Mouse (Mus musculus) urinary bladder, postnatal 4 days (tissue): ENCODE data around the gene Plxdc2.

ENCODE experiments used
- DNase-seq, 2 experiments: peaks; one replicate each; pipeline ENCODE4 v3.0.0; 2021 to 2022; ENCODE audit warnings: low spot score in 2 of 2

Plxdc2 gene

GRCm38 (mm10) chr2:16356106-16356818 lies at the start of gene Plxdc2:
Plxdc2 (plus strand) TSS chr2:16356304.
- DNase-seq, result peak; percentile 63 to 71

DNA sequence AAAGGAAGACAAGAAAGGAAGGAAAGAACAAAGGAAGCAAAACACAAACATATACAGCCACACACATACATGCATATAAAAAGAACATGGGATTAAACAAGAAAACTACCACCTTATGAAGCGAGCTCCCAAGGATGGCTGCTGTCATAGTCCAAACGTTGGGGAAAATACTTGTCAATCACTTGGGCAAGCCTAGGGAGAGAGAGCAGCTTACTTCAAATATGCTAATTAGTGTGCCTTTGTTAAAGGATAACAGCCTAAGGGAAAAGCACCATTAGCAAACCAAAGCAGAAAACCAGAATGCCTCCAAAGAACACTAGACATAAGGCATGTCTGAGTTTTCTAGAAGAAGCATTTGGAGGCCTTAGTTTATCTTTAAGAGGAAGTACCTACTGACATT lies 45.7 kb upstream of the Plxdc2 start:
- DNase-seq, result no peak

GRCm38 (mm10) chr2:16312400-16313070 lies 43.6 kb upstream of the Plxdc2 start:
- no peak for DNase-seq

DNA sequence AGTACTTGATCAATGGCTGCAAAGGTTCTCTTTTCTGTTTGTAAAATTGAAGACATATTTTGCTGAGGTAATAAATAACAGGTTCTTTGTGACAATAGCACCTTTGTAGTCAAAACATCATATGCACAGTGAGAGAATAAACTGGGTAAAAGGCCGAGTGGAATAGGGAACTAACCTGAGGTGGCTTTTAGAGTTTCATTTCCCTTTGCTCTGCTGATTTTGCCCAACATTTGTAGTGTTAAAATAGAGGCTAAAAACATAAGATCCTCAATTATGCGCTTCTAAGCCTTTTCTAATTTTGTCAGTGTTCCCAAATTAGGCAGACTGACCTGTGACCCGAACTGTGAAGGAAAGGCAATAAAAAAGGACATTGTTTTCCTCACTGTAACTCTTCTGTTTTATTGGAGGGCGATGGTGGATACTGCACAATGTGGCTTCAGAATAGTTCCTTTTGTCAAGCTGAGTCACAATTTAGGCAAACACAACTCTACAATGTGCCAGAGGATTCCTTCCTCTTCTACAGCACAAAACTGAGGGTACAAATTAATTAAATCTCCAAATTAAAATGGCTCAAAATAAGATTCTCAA lies 20.8 kb upstream of the Plxdc2 start:
- no peak for DNase-seq

GRCm38 (mm10) chr2:16344564-16344963 lies 11.5 kb upstream of the Plxdc2 start:
- no peak for DNase-seq

- DNase-seq, result no peak
Measured at GRCm38 (mm10) chr2:16351106-16351505, 5.0 kb upstream of the Plxdc2 start.

DNA sequence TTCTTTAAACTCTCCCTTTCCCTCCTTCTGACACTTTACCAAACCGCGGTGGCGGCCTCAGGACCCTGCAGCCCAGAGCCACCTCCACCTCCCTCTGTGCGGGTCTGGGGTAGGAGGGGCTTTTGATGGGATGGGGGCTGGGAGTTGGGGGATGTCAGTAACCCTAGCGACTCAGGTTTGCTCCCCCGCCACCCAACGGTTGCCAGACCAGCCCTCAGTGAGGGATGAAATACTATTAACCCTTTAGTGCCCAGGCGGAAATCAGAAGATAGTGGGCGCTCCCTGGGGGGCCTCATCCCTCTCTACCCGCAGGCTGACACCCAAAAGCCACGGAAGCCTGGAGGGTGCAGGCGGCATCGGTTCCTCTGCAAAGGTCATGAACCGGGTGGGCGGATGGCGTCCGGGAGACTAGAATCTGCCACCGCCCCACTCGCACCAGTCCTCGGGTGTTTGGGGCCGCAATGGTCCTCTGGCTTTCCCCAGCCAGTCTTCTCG lies 446 bp upstream of the Plxdc2 start:
- DNase-seq, result peak in 1 of 2 experiments; percentile 27

- peak in 1 of 2 experiments; percentile 17 for DNase-seq
Measured at GRCm38 (mm10) chr2:16356921-16357837, 1.1 kb downstream of the Plxdc2 start.

DNA sequence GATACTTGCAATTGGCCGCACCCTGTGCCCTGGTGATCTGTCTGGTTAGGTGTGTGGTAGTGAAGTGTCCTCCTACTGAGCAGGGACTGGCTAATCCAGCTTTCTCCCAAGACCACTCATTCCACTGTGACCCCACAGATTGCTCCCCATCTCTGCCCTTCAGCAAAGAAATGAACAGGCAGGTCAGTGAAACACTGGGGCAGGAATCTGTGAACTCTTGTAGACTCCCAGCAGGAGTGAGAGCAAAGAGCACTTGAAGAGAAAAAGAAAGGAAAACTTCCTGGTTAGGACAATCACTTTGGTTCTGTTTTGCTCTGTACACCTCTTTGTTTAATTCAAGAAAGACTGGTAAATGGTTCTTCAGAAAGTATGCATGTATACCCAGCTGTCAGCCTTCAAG lies 1.8 kb downstream of the Plxdc2 start:
- no peak for DNase-seq

GRCm38 (mm10) chr2:16359341-16359928 lies 3.3 kb downstream of the Plxdc2 start:
- DNase-seq, result no peak

GRCm38 (mm10) chr2:16364749-16365148 lies 8.6 kb downstream of the Plxdc2 start:
- DNase-seq, result no peak

GRCm38 (mm10) chr2:16365830-16366401 lies 9.8 kb downstream of the Plxdc2 start:
- DNase-seq, result no peak

- no peak for DNase-seq
Measured at GRCm38 (mm10) chr2:16370419-16370818, 14.3 kb downstream of the Plxdc2 start.

DNA sequence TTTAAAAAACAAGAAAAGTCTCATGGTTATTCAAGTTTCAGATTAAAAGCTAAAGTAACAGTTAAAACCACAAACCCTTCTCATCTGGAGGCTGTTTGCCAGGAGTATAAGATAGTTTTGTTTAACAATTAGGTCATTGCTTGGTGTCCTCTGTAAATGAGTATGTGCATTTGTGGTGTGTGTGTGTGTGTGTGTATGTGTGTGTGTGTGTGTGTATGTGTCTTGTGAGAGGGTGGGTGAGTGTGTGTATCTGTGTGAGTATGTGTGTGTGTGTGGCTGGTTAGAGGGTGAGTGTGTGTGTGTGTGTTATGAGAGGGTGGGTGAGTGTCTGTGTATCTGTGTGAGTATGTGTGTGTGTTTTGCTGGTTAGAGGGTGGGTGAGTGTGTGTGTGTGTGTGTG lies 18.2 kb downstream of the Plxdc2 start:
- no peak for DNase-seq

DNA sequence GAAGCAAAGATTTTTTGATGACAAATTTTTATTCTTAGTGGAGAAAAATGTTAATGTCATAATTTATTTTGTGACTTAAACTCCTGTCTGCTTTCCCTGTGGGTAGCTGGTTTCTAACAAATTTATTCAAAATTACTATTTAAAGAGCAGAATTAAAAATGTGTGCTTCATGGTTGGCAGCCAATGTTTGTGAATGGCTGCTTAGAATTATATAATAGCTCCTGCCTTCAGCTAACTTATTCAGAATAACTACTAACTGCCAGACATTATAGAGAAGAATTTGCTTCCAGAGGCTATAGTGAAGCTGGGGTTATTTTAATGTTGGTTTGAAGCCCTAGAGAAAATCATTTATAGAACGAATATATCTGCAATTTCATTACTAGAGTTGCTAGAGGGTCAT lies 30.1 kb downstream of the Plxdc2 start:
- no peak for DNase-seq

DNA sequence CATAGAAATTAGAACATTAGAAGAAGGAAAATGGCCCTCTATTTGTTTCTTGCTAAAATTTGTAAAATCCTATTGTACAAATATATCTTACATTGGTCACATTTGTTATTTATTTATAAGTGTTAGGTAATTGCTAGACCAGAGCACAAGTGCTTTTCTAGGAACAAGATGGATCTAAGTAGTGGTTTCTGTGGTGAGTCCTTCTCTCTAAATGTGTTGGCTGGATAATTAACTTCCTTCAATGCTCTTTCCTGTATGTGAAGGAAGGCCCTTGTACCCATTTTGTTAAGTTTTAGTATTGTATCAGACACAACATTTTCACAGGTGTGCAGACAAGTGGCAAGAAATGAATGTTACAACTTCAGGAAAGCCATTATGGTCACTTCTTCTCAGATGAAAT lies 30.6 kb downstream of the Plxdc2 start:
- no peak for DNase-seq

DNA sequence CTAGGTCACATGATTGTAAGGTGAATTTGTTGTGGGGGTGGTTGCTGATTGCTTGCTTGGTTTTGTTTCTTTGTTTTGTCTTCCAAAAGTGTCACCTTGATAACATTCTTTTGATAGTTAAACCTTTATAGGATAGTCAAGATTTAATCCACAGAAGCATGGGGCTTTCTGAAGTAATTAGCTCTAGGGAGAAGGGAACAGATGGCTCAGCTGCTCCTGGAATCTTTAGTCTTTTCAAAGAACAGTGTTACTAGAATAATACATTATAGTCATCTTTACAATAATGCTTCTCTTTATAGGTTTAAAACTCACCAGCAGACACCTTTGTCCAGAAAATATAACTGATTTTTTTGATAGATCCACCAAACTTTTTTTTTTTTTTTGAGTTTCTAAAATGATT lies 31.7 kb downstream of the Plxdc2 start:
- DNase-seq, result no peak

DNA sequence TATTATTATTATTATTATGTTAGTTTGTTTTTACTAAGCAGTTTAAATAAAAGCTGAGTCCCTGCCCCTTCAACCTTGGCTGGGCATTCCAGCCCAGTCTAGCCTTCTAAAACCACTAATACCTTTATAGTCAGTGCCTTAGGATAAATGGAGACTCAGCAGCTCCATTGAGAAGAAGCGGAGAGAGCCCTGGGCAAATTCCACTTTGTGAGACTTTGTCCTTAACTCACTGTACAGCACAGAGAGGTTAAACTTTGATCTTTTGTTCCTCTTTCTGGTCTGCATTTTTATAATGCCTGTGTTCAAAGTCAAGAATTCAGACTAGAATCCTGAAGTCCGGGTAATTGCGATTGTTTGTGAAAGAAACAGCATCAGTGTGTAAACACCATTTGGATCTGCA lies 41.4 kb downstream of the Plxdc2 start:
- no peak for DNase-seq

DNA sequence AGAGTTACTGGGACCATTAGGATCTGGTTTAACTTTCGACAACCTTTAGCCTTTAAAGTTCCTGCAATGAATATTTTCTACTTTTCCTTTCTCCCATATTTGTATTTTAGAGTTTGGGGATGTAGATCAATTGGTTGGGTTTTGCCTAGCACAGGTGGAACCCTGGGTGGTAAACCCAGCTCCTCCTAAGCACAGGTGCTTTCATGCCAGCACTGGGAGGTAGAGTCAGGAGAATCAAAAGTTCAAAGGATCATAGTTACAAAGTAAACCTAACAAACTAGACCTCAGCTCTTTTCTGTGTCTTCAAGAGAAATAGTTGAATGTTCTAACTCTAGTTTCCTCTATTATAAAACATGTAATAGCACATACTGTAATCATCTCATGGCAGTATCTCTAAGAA lies 41.9 kb downstream of the Plxdc2 start:
- no peak for DNase-seq

DNA sequence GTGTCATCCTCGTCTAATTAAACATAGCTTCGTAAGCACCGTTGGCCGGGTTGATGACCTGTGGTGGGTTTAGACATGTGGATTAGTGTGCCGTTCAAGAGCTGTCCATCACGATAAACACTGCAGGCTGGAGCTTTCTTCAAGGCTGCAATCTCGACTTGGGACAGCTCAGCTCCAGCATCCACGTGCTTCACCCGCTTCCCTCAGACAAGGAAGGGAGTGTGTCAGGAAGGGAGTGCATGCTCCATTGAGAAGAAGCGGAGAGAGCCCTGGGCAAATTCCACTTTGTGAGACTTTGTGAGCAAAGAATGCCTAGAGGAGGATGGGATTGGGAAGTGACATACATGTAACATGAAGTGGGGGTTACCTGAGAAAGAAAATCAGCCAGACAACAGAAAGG lies 42.8 kb downstream of the Plxdc2 start:
- DNase-seq, result no peak

- no peak for DNase-seq
Measured at GRCm38 (mm10) chr2:16406508-16406907, 50.4 kb downstream of the Plxdc2 start.
